Mouse (Mus musculus) embryonic facial prominence, embryonic 13.5 days (tissue): ENCODE measurements around the gene Gpr146. TPM values are rescaled to one million over a fixed set of nuclear protein-coding genes. Genes with fewer than 3 reads are reported as not detected.

Source experiments
- ATAC-seq: fragments of 200-750 bp; cut with Nextera tagmentation; 2 replicates; pipeline ENCODE4 v1.8.0; 2017; ENCODE audit warnings: low read depth; ENCODE audit not compliant: insufficient number of reproducible peaks, insufficient read depth, low FRiP score, low TSS enrichment
- H3K27ac ChIP-seq: fragments of 300-500 bp; sonication (generic); 2 replicates; pipeline ENCODE4 v1.5.1; 2015; ENCODE audit warnings: moderate library complexity, mild to moderate bottlenecking, inconsistent platforms
- H3K27me3 ChIP-seq: fragments of 300-500 bp; sonication (generic); 2 replicates; pipeline ENCODE4 v1.6.1; 2015; ENCODE audit warnings: mild to moderate bottlenecking, inconsistent platforms
- H3K36me3 ChIP-seq: fragments of 300-500 bp; sonication (generic); 2 replicates; pipeline ENCODE4 v1.6.1; 2015; ENCODE audit warnings: mild to moderate bottlenecking, inconsistent platforms
- H3K4me1 ChIP-seq: fragments of 300-500 bp; sonication (generic); 2 replicates; pipeline ENCODE4 v1.6.1; 2015; ENCODE audit warnings: inconsistent platforms
- H3K4me2 ChIP-seq: fragments of 300-500 bp; sonication (generic); 2 replicates; pipeline ENCODE4 v1.6.1; 2015; ENCODE audit warnings: moderate library complexity, mild to moderate bottlenecking, inconsistent platforms
- H3K4me3 ChIP-seq: fragments of 300-500 bp; sonication (generic); 2 replicates; pipeline ENCODE4 v1.5.1; 2015; ENCODE audit warnings: mild to moderate bottlenecking, inconsistent platforms
- H3K9ac ChIP-seq: fragments of 300-500 bp; sonication (generic); 2 replicates; pipeline ENCODE4 v1.6.1; 2015; ENCODE audit warnings: mild to moderate bottlenecking, inconsistent platforms
- H3K9me3 ChIP-seq: fragments of 300-500 bp; sonication (generic); 2 replicates; pipeline ENCODE4 v1.6.1; 2016; ENCODE audit warnings: inconsistent platforms
- WGBS: fragments of 180-500 bp; shearing (Covaris S2); methylation state at CpG from one replicate; pipeline ENCODE4 v1.1.7; 2015; ENCODE audit warnings: mixed read lengths; 5-methylcytosine and 5-hydroxymethylcytosine counted together
- polyA plus RNA-seq: library from polyadenylated mRNA; unstranded; fragments of >200 nt; fragmentation: Nextera tagmentation; extraction: Ambion mirVana; gene quantifications from 2 replicates; pipeline ENCODE4 v1.2.1, GENCODE M21; 2015

Gene Gpr146
- polyA plus RNA-seq, 1 experiment from 2014 or later: 2.5 TPM

DNA sequence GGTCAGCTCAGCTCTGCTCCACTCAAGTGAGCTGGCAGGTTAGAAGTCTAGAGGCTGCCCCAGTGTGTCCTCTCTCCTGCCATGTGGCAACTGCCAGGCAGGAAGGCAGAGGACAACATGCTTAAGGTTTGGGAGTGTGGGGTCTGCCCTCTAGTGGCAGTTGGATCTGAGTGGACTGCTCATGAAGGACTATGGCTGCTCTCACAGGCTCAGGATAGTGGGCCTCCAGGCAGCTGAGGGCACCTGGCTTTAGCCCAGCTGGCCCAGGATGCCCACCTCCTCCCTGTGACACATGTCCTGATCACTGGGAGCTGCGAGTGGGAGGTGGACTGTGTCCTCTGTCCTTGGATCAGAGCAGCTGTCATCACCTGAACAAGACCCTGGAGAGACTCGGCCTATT is 18.8 kb upstream of the Gpr146 start:
- peaks cover 11% of the 10 kb centered on the region; the same call in 1 of the 2 replicates for H3K36me3 ChIP-seq
- no peaks in the 10 kb centered on the region for H3K27me3 ChIP-seq
- peaks cover 24% of the 10 kb centered on the region for H3K4me1 ChIP-seq
- no peak overlapping the region for H3K27ac ChIP-seq
- H3K9ac ChIP-seq: no peak overlapping the region
- 79% methylated on average over 2 of the region's 2 CpGs for WGBS
- H3K9me3 ChIP-seq: no peaks in the 10 kb centered on the region
- no peak overlapping the region for H3K4me2 ChIP-seq
- no peak overlapping the region for H3K4me3 ChIP-seq
- ATAC-seq: no peak

DNA sequence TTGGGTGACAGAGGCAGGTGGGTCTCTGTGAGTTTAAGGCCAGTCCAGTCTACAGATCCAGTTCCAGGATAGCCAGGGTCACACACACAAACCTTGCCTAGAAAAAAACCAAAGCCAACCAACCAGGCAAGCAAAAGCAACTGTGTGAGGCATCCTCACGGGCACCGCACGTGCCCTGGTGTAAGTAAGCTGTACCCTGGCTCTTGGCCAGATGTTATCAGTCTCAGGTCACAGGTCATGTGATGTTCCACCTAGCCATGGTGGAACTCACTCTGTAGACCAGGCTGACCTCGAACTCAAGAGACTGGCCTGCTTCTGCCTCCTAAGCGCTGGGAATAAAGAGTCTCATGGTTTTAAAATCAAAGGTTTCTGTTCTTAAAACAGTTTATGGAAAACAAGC is 18.3 kb upstream of the Gpr146 start:
- no peak overlapping the region for H3K27ac ChIP-seq
- peaks cover 19% of the 10 kb centered on the region for H3K4me1 ChIP-seq
- no peaks in the 10 kb centered on the region for H3K9me3 ChIP-seq
- H3K4me3 ChIP-seq: no peak overlapping the region
- 93% methylated on average over 5 of the region's 5 CpGs for WGBS
- H3K36me3 ChIP-seq: peaks cover 13% of the 10 kb centered on the region; the same call in 1 of the 2 replicates
- H3K9ac ChIP-seq: no peak overlapping the region
- H3K27me3 ChIP-seq: no peaks in the 10 kb centered on the region
- no peak overlapping the region for H3K4me2 ChIP-seq
- no peak for ATAC-seq

DNA sequence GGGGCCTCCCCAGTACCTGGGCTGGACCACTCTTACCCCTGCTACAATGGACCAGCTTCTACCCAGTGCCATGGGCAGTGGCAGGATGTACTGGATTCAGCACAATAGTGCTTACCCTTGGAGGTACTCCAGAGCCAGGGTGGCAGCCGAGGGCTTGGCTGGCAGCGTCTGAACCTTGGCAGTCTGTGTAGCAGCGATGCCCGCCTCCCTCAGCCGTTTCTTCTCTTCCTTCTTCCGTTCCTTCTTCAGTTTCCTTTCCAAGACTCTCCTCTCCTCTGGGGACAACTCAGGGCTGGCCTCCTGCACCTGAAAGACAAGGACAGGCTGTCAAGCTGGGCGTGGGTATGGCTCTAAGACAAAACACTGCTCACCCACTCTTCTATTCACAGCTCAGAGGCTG is 13.6 kb upstream of the Gpr146 start:
- Histone ChIP-seq H3K9ac (no peak overlapping the region), H3K36me3 (peaks cover 9% of the 10 kb centered on the region; the same call in 1 of the 2 replicates), H3K9me3 (no peaks in the 10 kb centered on the region), H3K4me2 (no peak overlapping the region), H3K27me3 (no peaks in the 10 kb centered on the region), H3K4me1 (peaks cover 22% of the 10 kb centered on the region), H3K27ac (no peak overlapping the region), H3K4me3 (no peak overlapping the region)
- no peak for ATAC-seq
- WGBS: 69% methylated on average over 7 of the region's 7 CpGs

DNA sequence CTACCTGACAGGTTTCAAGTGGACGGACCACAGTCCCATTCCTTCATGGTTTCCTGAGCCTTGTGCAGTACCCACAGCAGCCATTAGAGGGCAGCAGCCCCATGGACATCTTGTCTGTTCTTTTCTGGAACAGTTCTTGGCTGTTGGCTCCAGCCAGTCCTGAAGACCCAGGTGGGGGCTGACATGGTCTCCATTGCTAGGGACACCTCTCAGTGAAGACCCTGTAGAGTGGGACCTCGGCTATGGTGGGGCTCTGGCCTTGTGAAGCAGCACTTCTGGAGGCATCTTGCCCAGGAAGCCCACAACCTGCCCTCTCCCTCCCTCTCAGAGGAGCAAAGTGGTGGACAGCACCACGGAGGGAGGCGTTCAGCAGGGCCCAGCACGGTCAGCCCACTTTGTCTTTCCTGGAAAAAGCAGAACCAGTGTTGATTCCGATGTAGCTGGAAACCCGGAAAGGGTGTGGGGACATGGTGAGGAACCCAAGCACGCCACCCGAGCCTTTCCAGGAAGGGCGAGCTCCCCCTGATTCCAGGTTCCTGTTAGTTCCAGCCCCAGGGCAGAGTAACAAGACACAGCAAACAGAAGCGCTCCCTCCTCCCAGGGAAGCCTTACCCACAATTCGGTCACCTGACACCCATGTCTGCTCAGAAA is 13.1 kb upstream of the Gpr146 start:
- WGBS: 11% methylated on average over 12 of the region's 12 CpGs
- no peak for ATAC-seq
- 0 out of 2 replicates have a peak, but pooled peaks cover 9% of the 10 kb centered on the region for H3K36me3 ChIP-seq
- H3K4me1 ChIP-seq: peaks cover 22% of the 10 kb centered on the region
- H3K4me2 ChIP-seq: peak overlapping the region; percentile 48
- peak overlapping the region; percentile 80 for H3K27ac ChIP-seq
- H3K9ac ChIP-seq: peak overlapping the region; percentile 52; the same call in 1 of the 2 replicates
- no peaks in the 10 kb centered on the region for H3K9me3 ChIP-seq
- H3K4me3 ChIP-seq: no peak overlapping the region
- H3K27me3 ChIP-seq: no peaks in the 10 kb centered on the region

DNA sequence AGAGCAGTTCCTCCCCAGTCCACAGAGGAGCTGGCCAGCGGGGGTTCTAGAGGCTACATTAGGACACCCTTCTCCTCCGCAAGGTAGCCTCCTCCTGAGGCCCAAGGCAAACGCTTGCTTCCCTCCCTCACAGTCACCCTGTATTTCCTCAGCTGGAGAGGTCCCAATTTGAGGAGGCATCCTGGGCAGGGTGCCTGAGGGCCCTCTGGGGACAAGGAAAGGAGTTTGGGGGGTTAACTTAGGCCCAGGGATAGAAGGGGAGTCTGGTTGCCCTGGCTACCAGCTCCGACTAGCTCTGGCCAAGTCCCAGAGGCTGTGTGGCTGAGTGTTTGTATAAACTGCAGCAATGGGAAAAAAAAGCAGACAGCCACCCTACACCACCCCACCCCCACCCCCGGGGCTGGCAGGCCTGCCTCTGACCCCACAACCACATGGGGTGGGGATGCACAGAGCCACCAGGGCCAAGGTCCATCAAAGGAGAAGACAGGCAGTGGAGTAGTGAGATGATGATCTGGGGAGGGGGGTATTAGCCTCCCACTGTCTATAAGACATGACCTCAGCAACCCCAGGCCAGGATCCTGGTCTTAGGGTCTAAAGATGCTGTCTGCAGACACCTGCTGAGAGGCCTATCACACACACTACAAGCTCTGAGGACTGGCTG is 12.5 kb upstream of the Gpr146 start:
- H3K27ac ChIP-seq: peak overlapping the region; percentile 80

DNA sequence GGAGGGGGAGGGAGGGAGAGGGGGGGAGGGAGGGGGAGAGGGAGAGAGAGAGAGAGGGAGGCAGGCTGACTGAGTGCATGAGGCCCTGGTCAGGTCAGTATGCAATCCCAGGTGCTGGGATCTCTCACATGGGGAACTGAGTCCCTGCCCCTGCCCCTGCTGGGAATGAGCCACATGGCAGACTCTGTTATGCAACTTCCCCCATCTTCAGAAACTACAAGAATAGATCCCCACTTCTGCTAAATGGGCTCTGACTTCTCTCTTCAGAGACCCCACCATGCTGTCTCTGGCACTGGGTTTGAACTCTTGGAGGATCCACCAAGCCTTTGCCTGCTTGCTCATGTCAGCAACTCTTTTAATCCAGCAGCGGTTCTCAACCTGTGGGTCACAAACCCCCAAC is 11.7 kb upstream of the Gpr146 start:
- H3K27me3 ChIP-seq: no peaks in the 10 kb centered on the region
- H3K4me3 ChIP-seq: no peak overlapping the region
- peaks cover 33% of the 10 kb centered on the region for H3K4me1 ChIP-seq
- H3K9me3 ChIP-seq: no peaks in the 10 kb centered on the region
- no peak for ATAC-seq
- WGBS: 76% methylated on average over 1 of the region's 1 CpGs
- 0 out of 2 replicates have a peak, but pooled peaks cover 9% of the 10 kb centered on the region for H3K36me3 ChIP-seq
- H3K4me2 ChIP-seq: no peak overlapping the region
- no peak overlapping the region for H3K9ac ChIP-seq
- H3K27ac ChIP-seq: no peak overlapping the region

More for the DNA sequence above, 12.5 kb upstream of the Gpr146 start:
- H3K4me2 ChIP-seq: peak overlapping the region; percentile 48
- 0 out of 2 replicates have a peak, but pooled peaks cover 9% of the 10 kb centered on the region for H3K36me3 ChIP-seq
- H3K9me3 ChIP-seq: no peaks in the 10 kb centered on the region
- ATAC-seq: no peak
- H3K9ac ChIP-seq: peak overlapping the region; percentile 52; the same call in 1 of the 2 replicates
- H3K4me1 ChIP-seq: peaks cover 26% of the 10 kb centered on the region
- no peaks in the 10 kb centered on the region for H3K27me3 ChIP-seq
- no peak overlapping the region for H3K4me3 ChIP-seq
- WGBS: 8% methylated on average over 5 of the region's 5 CpGs

DNA sequence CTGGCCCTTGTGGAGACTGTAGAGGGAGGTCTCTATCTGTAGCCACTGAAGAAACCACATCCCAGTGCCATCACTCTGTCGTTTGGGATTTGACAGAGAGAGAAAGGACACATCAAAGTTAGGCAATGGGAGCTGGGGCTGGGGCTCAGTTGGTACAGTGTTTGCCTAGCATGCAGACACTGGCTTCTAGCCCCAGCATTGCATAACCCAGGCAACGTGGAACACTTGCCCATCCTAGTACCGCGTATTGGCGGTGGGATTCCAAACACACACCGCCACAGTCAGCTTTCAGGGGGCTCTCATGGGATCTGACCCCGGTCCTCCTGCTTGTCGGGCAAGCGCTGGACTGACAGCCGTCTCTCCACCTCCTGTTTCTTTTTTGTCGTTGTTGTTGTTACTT is 11.0 kb upstream of the Gpr146 start:
- ATAC-seq: no peak

DNA sequence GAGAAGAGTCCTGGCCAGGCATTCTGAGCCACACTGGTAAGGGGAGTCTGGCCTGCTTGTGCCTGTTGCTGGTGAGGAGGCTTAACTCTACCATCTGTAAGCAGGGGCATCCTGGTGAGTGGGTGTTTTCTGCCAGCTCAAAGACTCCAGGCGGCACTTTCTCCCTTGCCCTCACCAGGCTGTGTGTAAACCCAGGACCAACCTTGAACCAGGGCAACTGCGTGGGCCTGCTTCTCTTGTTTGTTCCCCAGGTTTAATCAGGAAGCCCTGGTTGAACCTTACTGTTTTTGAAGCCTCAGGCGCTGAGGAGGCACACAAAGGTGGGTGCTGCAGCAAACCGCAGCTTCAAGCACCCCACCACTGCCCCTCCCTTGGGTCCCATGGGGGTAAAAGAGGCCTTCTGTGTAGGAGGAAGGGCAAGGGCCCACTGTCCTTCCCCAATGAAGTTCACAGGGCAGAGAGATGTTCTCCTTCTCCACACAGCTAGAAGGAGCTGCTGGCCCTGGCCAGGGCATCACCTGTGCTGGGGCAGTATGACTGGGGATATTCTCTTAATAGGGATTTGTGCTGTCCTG is 9.5 kb upstream of the Gpr146 start:
- Histone ChIP-seq H3K9ac (no peak overlapping the region), H3K9me3 (no peaks in the 10 kb centered on the region), H3K4me1 (peaks cover 40% of the 10 kb centered on the region), H3K27me3 (no peaks in the 10 kb centered on the region), H3K4me2 (no peak overlapping the region), H3K27ac (no peak overlapping the region), H3K36me3 (0 out of 2 replicates have a peak, but pooled peaks cover 4% of the 10 kb centered on the region), H3K4me3 (no peak overlapping the region)
- ATAC-seq: no peak
- 87% methylated on average over 4 of the region's 4 CpGs for WGBS

More for the DNA sequence above, 11.0 kb upstream of the Gpr146 start:
- 0 out of 2 replicates have a peak, but pooled peaks cover 9% of the 10 kb centered on the region for H3K36me3 ChIP-seq
- H3K4me1 ChIP-seq: peaks cover 35% of the 10 kb centered on the region
- no peaks in the 10 kb centered on the region for H3K27me3 ChIP-seq
- H3K9me3 ChIP-seq: no peaks in the 10 kb centered on the region
- no peak overlapping the region for H3K9ac ChIP-seq
- H3K27ac ChIP-seq: no peak overlapping the region
- H3K4me3 ChIP-seq: no peak overlapping the region
- WGBS: 70% methylated on average over 11 of the region's 11 CpGs
- H3K4me2 ChIP-seq: no peak overlapping the region

DNA sequence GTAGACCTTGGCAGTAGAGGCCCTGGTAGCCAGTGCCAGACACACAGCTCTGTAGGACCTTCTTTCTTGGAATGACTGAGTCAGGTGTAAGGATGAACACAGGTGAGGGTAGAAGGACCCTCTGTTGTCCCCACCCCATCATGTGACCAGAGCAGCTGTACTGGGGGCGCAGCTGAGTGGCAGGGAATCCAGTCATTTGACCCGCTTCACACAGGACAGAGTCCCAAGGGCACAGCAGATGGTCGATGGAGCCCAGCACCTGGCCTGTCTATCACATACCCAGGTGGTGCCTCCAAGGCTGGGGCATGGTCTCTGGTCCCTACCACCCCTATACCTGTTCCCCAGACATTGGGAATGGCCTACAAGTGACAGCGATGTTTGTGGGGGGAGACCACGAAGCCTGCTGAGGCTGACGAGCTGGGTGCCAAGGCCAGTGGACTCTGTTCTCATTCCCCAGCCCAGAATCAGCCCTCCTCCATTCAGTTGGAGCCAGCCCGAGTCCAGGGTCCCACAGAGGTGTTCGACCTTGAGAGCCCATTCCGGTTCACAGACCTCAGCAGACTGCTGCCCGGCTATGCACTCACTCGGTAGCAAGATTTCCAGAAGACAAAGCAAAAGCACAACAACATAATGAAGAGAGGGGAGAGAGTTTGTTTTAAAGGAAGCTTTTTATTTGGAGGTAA is 8.7 kb upstream of the Gpr146 start:
- H3K4me2 ChIP-seq: no peak overlapping the region
- WGBS: 85% methylated on average over 11 of the region's 11 CpGs
- H3K27me3 ChIP-seq: no peaks in the 10 kb centered on the region
- H3K4me1 ChIP-seq: peaks cover 40% of the 10 kb centered on the region
- no peak overlapping the region for H3K4me3 ChIP-seq
- no peak for ATAC-seq
- H3K9ac ChIP-seq: no peak overlapping the region
- H3K9me3 ChIP-seq: no peaks in the 10 kb centered on the region
- 0 out of 2 replicates have a peak, but pooled peaks cover under 1% of the 10 kb centered on the region for H3K36me3 ChIP-seq
- H3K27ac ChIP-seq: no peak overlapping the region

DNA sequence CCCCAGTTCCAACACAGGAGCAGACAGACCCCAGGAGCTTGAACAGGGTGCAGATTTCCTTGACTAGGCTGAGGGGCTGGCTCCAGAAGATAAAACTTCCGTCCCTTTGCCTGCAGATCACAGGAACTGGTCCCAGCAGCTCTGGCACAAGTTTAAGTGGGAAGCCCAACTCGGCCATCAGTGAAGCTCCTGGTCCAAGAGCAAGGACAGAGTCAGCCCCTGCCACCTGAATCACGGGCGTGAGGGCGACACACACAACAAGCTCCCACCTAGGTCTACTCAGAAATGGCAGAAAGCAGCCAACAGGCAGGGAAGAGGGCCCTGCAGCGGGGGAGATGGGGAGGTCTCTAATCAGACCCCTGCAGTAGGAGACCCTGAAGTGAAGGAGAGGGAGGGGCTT is 7.2 kb upstream of the Gpr146 start:
- WGBS: 80% methylated on average over 6 of the region's 6 CpGs
- peak overlapping the region; percentile 83; the same call in 1 of the 2 replicates for H3K4me2 ChIP-seq
- no peak overlapping the region for H3K27ac ChIP-seq
- peaks cover 29% of the 10 kb centered on the region for H3K4me1 ChIP-seq
- no peaks in the 10 kb centered on the region for H3K9me3 ChIP-seq
- H3K9ac ChIP-seq: peak overlapping the region; percentile 96; the same call in 1 of the 2 replicates
- 0 out of 2 replicates have a peak overlapping the region, but pooled peaks have one; percentile 77 for H3K4me3 ChIP-seq
- no peaks in the 10 kb centered on the region for H3K27me3 ChIP-seq
- ATAC-seq: no peak
- H3K36me3 ChIP-seq: no peaks in the 10 kb centered on the region

DNA sequence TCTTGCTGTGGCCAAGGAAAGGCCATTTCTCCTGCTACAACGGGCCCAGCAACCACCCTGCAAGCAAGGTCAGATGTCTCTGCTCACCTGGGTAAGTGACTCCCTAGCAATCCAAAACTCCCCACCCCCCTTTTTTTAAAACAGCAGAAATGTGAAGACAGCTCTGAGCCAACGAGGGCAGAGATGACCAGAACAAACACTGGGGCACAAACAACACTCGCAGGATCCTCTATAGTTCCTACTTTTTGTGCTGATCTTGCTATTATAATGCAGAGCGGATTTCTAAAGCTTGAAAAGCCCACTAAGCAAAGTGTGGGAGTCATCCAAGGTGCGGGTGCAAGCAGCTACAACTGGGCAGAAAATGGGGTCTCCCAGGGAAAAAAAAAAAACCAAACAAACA is 6.4 kb upstream of the Gpr146 start:
- Histone ChIP-seq H3K9ac (peak overlapping the region; percentile 96), H3K4me3 (peak overlapping the region; percentile 77), H3K4me1 (peaks cover 27% of the 10 kb centered on the region), H3K27ac (peak overlapping the region; percentile 87; the same call in 1 of the 2 replicates), H3K9me3 (no peaks in the 10 kb centered on the region), H3K4me2 (peak overlapping the region; percentile 83), H3K27me3 (no peaks in the 10 kb centered on the region), H3K36me3 (no peaks in the 10 kb centered on the region)
- 65% methylated on average over 5 of the region's 5 CpGs for WGBS
- ATAC-seq: no peak
